Mouse (Mus musculus) left cerebral cortex, postnatal 4 days (tissue): ENCODE data around the gene Mnt. TPM values are rescaled to one million over a fixed set of nuclear protein-coding genes. Genes with fewer than 3 reads are reported as not detected.

Experiments
- microRNA-seq: library from miRNA; unstranded; fragments of <30 nt; microRNA quantifications from one replicate; pipeline ENCODE4 v1.2.0, GENCODE M21; 2022
- total RNA-seq, 2 experiments: library from RNA; stranded (reverse); gene quantifications; 2 replicates each; pipeline ENCODE4 v1.2.3; 2021

Mnt gene
- total RNA-seq, 2 experiments from 2014 or later = 36.7 to 36.8 TPM

Small RNA genes within 50 kb of the gene (microRNA-seq; reads per million reads assigned to microRNA genes)
- 3.6 reads per million, percentile 6 among the genes with 10 or more reads in this experiment for gene Mir6926

Other genes with a start within 250 kb of the Mnt start
- gene Rap1gap2, start 220.0 kb upstream of the Mnt start, total RNA-seq = 10 to 100 TPM; 77.8 to 87.8 TPM
- gene Ccdc92b, start 211.3 kb upstream of the Mnt start, total RNA-seq = 10 to 100 TPM; 16.2 to 17.5 TPM
- gene Cluh, start 181.4 kb upstream of the Mnt start, total RNA-seq = 10 to 100 TPM; 45.8 to 47.9 TPM
- 100 to 1,000 TPM; 393 to 420 TPM for gene Pafah1b1, start 106.2 kb upstream of the Mnt start, total RNA-seq
- 10 to 100 TPM; 23.0 to 25.5 TPM for gene Mettl16, start 60.1 kb upstream of the Mnt start, total RNA-seq
- 10 to 100 TPM; 65.3 to 72.8 TPM for gene Sgsm2, start 66.1 kb downstream of the Mnt start, total RNA-seq
- gene Tsr1, start 67.2 kb downstream of the Mnt start, total RNA-seq = 10 to 100 TPM; 37.7 to 42.4 TPM
- gene Smg6, start 94.9 kb downstream of the Mnt start, total RNA-seq = 10 to 100 TPM; 30.5 to 31.2 TPM
- gene Srr, start 95.0 kb downstream of the Mnt start, total RNA-seq = 10 to 100 TPM; 65.6 to 66.2 TPM